Mouse (Mus musculus) ES-E14 (cell line): ENCODE measurements at regions not wholly inside any gene's neighbourhood (a gene's known extent, or its start where the extent isn't known, plus 50 kb on each side); places are given as distances from the start of the nearest gene placed in this dataset.

Experiments used
- CHD2 ChIP-seq: IDR thresholded peaks from 2 replicates; pipeline ENCODE4 v1.6.1; 2014; ENCODE audit warnings: mild to moderate bottlenecking, low read depth, low read length, inconsistent platforms
- HCFC1 ChIP-seq: IDR thresholded peaks from 2 replicates; pipeline ENCODE4 v1.6.1; 2012; ENCODE audit warnings: low read length, inconsistent platforms, borderline replicate concordance; ENCODE audit not compliant: insufficient read depth
- MAFK ChIP-seq: IDR thresholded peaks from 2 replicates; pipeline ENCODE4 v1.6.1; 2014; ENCODE audit warnings: mild to moderate bottlenecking, low read depth, low read length, inconsistent platforms; ENCODE audit not compliant: insufficient read depth
- ZC3H11A ChIP-seq: IDR thresholded peaks from 2 replicates; pipeline ENCODE4 v1.6.1; 2012; ENCODE audit warnings: low read depth, mild to moderate bottlenecking, inconsistent platforms, low read length, borderline replicate concordance
- ZNF384 ChIP-seq: IDR thresholded peaks from 2 replicates; pipeline ENCODE4 v1.6.1; 2012; ENCODE audit warnings: low read depth, low read length, inconsistent platforms

DNA sequence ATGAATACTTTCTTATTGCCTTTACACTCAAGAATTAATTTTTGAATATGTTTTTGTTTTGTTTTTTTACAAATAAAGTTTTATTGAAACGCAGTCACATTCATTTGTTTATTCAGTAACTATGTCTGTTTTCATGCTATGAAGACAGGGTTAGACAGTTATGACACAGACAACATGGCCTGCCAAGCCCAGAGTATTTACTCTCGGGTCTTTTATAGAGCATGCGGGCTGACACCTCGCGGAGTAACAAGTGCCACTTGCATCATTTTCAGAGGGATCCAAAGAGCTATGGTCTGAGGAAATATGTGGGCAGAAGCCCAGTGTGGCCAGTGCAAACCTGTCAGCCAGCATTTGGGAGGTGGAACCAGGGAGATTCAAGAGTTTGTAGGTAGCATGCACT, 206.5 kb upstream of the Nt5e start:
- TF ChIP-seq ZC3H11A (no peak), CHD2 (no peak), HCFC1 (no peak), ZNF384 (no peak), MAFK (no peak)
